10 mouse cellular contexts compared by ENCODE assay signal in the genomic region with DNA sequence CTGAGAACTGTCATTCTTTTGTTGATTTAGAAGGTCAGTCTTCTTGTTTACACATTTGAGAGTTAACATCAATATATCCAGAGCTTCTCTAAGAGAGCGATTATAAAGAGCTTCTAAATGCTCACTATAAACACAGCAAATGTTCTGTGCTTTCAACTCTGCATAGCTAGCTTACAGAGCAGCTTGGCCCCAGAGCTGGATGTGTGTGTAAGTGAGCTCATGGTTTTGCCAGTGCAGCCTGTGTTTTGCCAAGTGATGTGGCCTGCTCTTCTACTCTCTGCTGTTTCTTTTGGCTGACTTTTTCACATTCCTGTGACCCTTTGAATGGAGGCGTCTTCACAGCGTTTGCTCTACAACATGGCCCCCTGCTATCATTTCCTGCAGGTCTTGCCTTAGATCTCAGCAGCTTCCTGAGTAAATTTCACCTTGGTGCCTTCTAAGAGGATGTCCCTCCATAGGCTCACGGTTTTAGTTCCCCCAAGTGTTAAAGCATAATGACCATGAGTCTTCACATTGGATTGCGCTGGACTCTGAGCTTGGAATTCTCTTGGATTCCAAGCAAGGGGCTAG.
A peak's percentile ranks its signal among the peaks of the same experiment; 100 is the strongest.
DNase-seq lines count a peak whose midpoint lies in the region; ATAC-seq and TF ChIP-seq lines count a peak whose summit lies in the region.
"Had no signal": no experiment of that assay in that cellular context is flagged by ENCODE, and none has a peak within 500 bp of the region (broad histone marks: within the 10 kb centered on the region; RNA-seq: fewer than 3 reads in every experiment).

No protein-coding gene starts in this region.

- in situ Hi-C loops in CH12.LX (cut with MboI; ENCODE audit: low pct_ligation_motif_present, low pct_unique_long_range_greater_than_20kb, low sequenced_read_pairs), result no loop called here

- no peak; the same call in 1 of the 2 replicates for ATAC-seq in kidney, embryonic 16.5 days (ENCODE audit: low FRiP score, low TSS enrichment)

- no peak for TF ChIP-seq EP300 in CH12.LX (IDR thresholded peaks at IDR 0.05; ENCODE audit: low read length)

- no peak for TF ChIP-seq RAD21 in CH12.LX (IDR thresholded peaks at IDR 0.05; ENCODE audit: low read depth, low read length)

- H3K36me3 ChIP-seq in kidney, embryonic 16.5 days (ENCODE audit: insufficient read depth, low read length), result no peaks in the 10 kb centered on the region
- no peaks in the 10 kb centered on the region for H3K36me3 ChIP-seq in CH12.LX (replicated peaks in 1 of 2; ENCODE audit: control insufficient read depth in 1 of 2, insufficient read depth in 1 of 2, low read length in 1 of 2)
- H3K36me3 ChIP-seq: embryonic facial prominence, embryonic 12.5 days; midbrain, embryonic 12.5 days had no signal

- TF ChIP-seq CTCF in CH12.LX (conservative IDR thresholded peaks at IDR 0.05 in 1 of 2, IDR thresholded peaks at IDR 0.05 in 1 of 2; ENCODE audit: low read depth in 2 of 2, low read length in 2 of 2), result no peak
- TF ChIP-seq CTCF in layer of hippocampus, adult 2 months (conservative IDR thresholded peaks at IDR 0.05), result no peak

- H3K9me3 ChIP-seq in kidney, embryonic 16.5 days (ENCODE audit: low read length), result no peaks in the 10 kb centered on the region
- no peaks in the 10 kb centered on the region for H3K9me3 ChIP-seq in CH12.LX (replicated peaks; ENCODE audit: low read length)
- H3K9me3 ChIP-seq: embryonic facial prominence, embryonic 12.5 days; midbrain, embryonic 12.5 days had no signal

- H3K9ac ChIP-seq in kidney, embryonic 16.5 days (replicated peaks; ENCODE audit: low read length), result no peak overlapping the region
- H3K9ac ChIP-seq in CH12.LX (ENCODE audit: insufficient read depth, low read depth), result no peak overlapping the region
- H3K9ac ChIP-seq: embryonic facial prominence, embryonic 12.5 days; midbrain, embryonic 12.5 days had no signal

- H3K27me3 ChIP-seq in kidney, embryonic 16.5 days (ENCODE audit: insufficient read depth, low read length), result peaks cover 7% of the 10 kb centered on the region; the same call in 1 of the 2 replicates
- H3K27me3 ChIP-seq in CH12.LX (replicated peaks), result no peaks in the 10 kb centered on the region
- H3K27me3 ChIP-seq: embryonic facial prominence, embryonic 12.5 days had no signal

- no peaks in the 10 kb centered on the region for H3K79me2 ChIP-seq in CH12.LX (replicated peaks; ENCODE audit: control insufficient read depth, extremely low read depth, insufficient read depth, poor library complexity, severe bottlenecking)

- no peak overlapping the region for H3K27ac ChIP-seq in kidney, embryonic 16.5 days (ENCODE audit: low read length)
- H3K27ac ChIP-seq in CH12.LX (ENCODE audit: insufficient read depth, low read depth), result no peak overlapping the region
- H3K27ac ChIP-seq in layer of hippocampus, adult 2 months, result no peak overlapping the region
- H3K27ac ChIP-seq: embryonic facial prominence, embryonic 12.5 days; midbrain, embryonic 12.5 days had no signal

- no peak for TF ChIP-seq POLR2A in CH12.LX (IDR thresholded peaks at IDR 0.05; ENCODE audit: low read depth, low read length)

- peak; percentile 19 for DNase-seq in kidney, adult 11 months
- DNase-seq in CH12.LX (ENCODE audit: extremely low read depth), result no peak
- DNase-seq in gastrocnemius, postnatal 14 days, result peak; percentile 7
- DNase-seq in kidney, postnatal 10 days, result peak; percentile 3
- no peak for DNase-seq in layer of hippocampus, adult 2 months (ENCODE audit: low spot score in 2 of 2)
- DNase-seq in cerebellum, postnatal 25 days, result no peak
- no peak for DNase-seq in layer of hippocampus, postnatal 14 days (ENCODE audit: low spot score in 2 of 2)

- no peak overlapping the region for H3K4me2 ChIP-seq in kidney, embryonic 16.5 days (replicated peaks; ENCODE audit: low read depth, low read length)
- H3K4me2 ChIP-seq in CH12.LX (ENCODE audit: insufficient read depth, low read depth, poor library complexity, severe bottlenecking), result peak overlapping the region; percentile 29; the same call in 1 of the 2 replicates
- H3K4me2 ChIP-seq: embryonic facial prominence, embryonic 12.5 days; midbrain, embryonic 12.5 days had no signal

- intact Hi-C loops in gastrocnemius, postnatal 14 days (cut with DNase I; ENCODE audit: low total_unique reads), result no loop called here

- dilution Hi-C loops in CH12.LX (cut with MboI; ENCODE audit: extremely low pct_ligation_motif_present, extremely low pct_unique_long_range_greater_than_20kb, low sequenced_read_pairs), result no loop called here

- WGBS in kidney, embryonic 16.5 days, result 39% methylated on average over 5 of the region's 5 CpGs

- no peaks in the 10 kb centered on the region for H3K4me1 ChIP-seq in kidney, embryonic 16.5 days (ENCODE audit: insufficient read depth, low read length)
- H3K4me1 ChIP-seq in CH12.LX (ENCODE audit: control insufficient read depth in 1 of 2, insufficient read depth in 2 of 2), result no peaks in the 10 kb centered on the region
- H3K4me1 ChIP-seq: embryonic facial prominence, embryonic 12.5 days; midbrain, embryonic 12.5 days had no signal

- H3K4me3 ChIP-seq in kidney, embryonic 16.5 days (ENCODE audit: low read length), result no peak overlapping the region
- no peak overlapping the region for H3K4me3 ChIP-seq in CH12.LX (replicated peaks in 1 of 3; ENCODE audit: low read depth in 2 of 3, low read length in 2 of 3, poor library complexity in 1 of 3)
- no peak overlapping the region for H3K4me3 ChIP-seq in layer of hippocampus, adult 2 months
- H3K4me3 ChIP-seq: embryonic facial prominence, embryonic 12.5 days; midbrain, embryonic 12.5 days had no signal

TF ChIP-seq in CH12.LX, 34 proteins besides CTCF, POLR2A, EP300 and RAD21:
- TF ChIP-seq CHD2 (IDR thresholded peaks at IDR 0.05; ENCODE audit: low read length) (no peak), USF1 (IDR thresholded peaks at IDR 0.05; ENCODE audit: low read depth, low read length) (no peak), ZNF384 (IDR thresholded peaks at IDR 0.05; ENCODE audit: low read depth, low read length) (no peak), TCF12 (IDR thresholded peaks at IDR 0.05; ENCODE audit: low read depth, low read length) (no peak), JUN (IDR thresholded peaks at IDR 0.05; ENCODE audit: insufficient read depth, low read depth, low read length) (no peak), MEF2A (IDR thresholded peaks at IDR 0.05; ENCODE audit: borderline replicate concordance, low read depth, low read length) (no peak), IRF4 (IDR thresholded peaks at IDR 0.05; ENCODE audit: low read depth, low read length) (no peak), ZKSCAN1 (IDR thresholded peaks at IDR 0.05; ENCODE audit: borderline replicate concordance, low read depth, low read length) (no peak), MYC (IDR thresholded peaks at IDR 0.05; ENCODE audit: low read depth, low read length) (no peak), POLR2AphosphoS2 (IDR thresholded peaks at IDR 0.05; ENCODE audit: low read depth, low read length) (no peak)

Comparison
In these comparisons a context has a peak if more than half of its experiments do, and no peak if none do; other contexts are left out.
1. DNase-seq: peak in kidney, adult 11 months (single experiment), gastrocnemius, postnatal 14 days (single experiment) and kidney, postnatal 10 days (single experiment); none in CH12.LX (single experiment), layer of hippocampus, adult 2 months (0 of 2), cerebellum, postnatal 25 days (0 of 2) and layer of hippocampus, postnatal 14 days (0 of 2).